ENCODE assay signal across 18 mouse cellular contexts in genomic region chr1:119570134-119570533, GRCm38 (mm10).
"Had no signal": no experiment of that assay in that cellular context is flagged by ENCODE, and none has a peak within 500 bp of the region (broad histone marks: within the 10 kb centered on the region; RNA-seq: fewer than 3 reads in every experiment).

No protein-coding gene starts in this region.

- H3K36me3 ChIP-seq: midbrain, embryonic 15.5 days had no signal

- H3K4me2 ChIP-seq: midbrain, embryonic 12.5 days; midbrain, embryonic 15.5 days; neural tube, embryonic 12.5 days; neural tube, embryonic 15.5 days had no signal

- H3K9ac ChIP-seq: midbrain, embryonic 12.5 days; midbrain, embryonic 15.5 days; neural tube, embryonic 12.5 days; neural tube, embryonic 15.5 days had no signal

- H3K4me3 ChIP-seq: layer of hippocampus, adult 2 months; midbrain, embryonic 12.5 days; midbrain, embryonic 15.5 days; neural tube, embryonic 12.5 days; neural tube, embryonic 15.5 days had no signal

- H3K27me3 ChIP-seq: midbrain, embryonic 12.5 days; midbrain, embryonic 15.5 days; neural tube, embryonic 12.5 days; neural tube, embryonic 15.5 days had no signal

- DNase-seq: kidney, adult 2 months; kidney, postnatal 25 days; layer of hippocampus, adult 9-11 months; lung, adult 2 months; lung, postnatal 14 days; lung, postnatal 4 days; right cerebral cortex, adult 18-20 months; right cerebral cortex, postnatal 25 days; spleen, adult 18-20 months; thymus, adult 18-20 months; thymus, postnatal 36 days had no signal

- H3K27ac ChIP-seq: kidney, postnatal 0 days; layer of hippocampus, adult 2 months; midbrain, embryonic 12.5 days; midbrain, embryonic 15.5 days; neural tube, embryonic 12.5 days; neural tube, embryonic 15.5 days had no signal

- H3K9me3 ChIP-seq: midbrain, embryonic 12.5 days; midbrain, embryonic 15.5 days; neural tube, embryonic 12.5 days; neural tube, embryonic 15.5 days had no signal

- ATAC-seq: intestine, postnatal 0 days; midbrain, embryonic 15.5 days had no signal

- H3K4me1 ChIP-seq: midbrain, embryonic 12.5 days; midbrain, embryonic 15.5 days; neural tube, embryonic 12.5 days; neural tube, embryonic 15.5 days had no signal
